Mouse (Mus musculus) G1E (cell line): ENCODE measurements around the gene Cdhr4. TPM values are rescaled to one million over a fixed set of nuclear protein-coding genes. Genes with fewer than 3 reads are reported as not detected.

Experiments used
- ATAC-seq: 2 replicates; pipeline ENCODE4 v1.8.0; 2016; ENCODE audit warnings: mild to moderate bottlenecking; ENCODE audit not compliant: insufficient number of reproducible peaks, poor library complexity, low FRiP score, severe bottlenecking; ENCODE audit errors: extremely low read depth
- DNase-seq: peaks from one replicate; pipeline ENCODE4 v3.0.0; 2012; ENCODE audit warnings: low spot score
- H3K27me3 ChIP-seq: 2 replicates; pipeline ENCODE4 v1.6.1; 2012; ENCODE audit warnings: mild to moderate bottlenecking, low read length, inconsistent platforms; ENCODE audit not compliant: insufficient read depth
- H3K36me3 ChIP-seq: replicated peaks from 2 replicates; pipeline ENCODE3; 2012; ENCODE audit warnings: mild to moderate bottlenecking, inconsistent platforms
- H3K4me1 ChIP-seq: 2 replicates; pipeline ENCODE4 v1.6.1; 2012; ENCODE audit warnings: low read depth, low read length, inconsistent platforms, mixed read lengths; ENCODE audit not compliant: insufficient read depth
- H3K4me3 ChIP-seq: 2 replicates; pipeline ENCODE4 v1.5.1; 2012; ENCODE audit warnings: low read depth, mild to moderate bottlenecking, inconsistent platforms, low read length, moderate library complexity, mixed read lengths
- H3K9me3 ChIP-seq: replicated peaks from 2 replicates; pipeline ENCODE4 v1.6.1; 2012; ENCODE audit warnings: inconsistent platforms
- CTCF ChIP-seq: IDR thresholded peaks from 2 replicates; pipeline ENCODE4 v1.5.1; 2012; ENCODE audit warnings: low read depth, low read length, inconsistent platforms, mixed read lengths
- GATA1 ChIP-seq: IDR thresholded peaks from 2 replicates; pipeline ENCODE4 v1.6.1; 2012; ENCODE audit warnings: borderline replicate concordance, low read length, inconsistent platforms, mixed read lengths
- GATA2 ChIP-seq: IDR thresholded peaks from 2 replicates; pipeline ENCODE4 v1.6.1; 2012; ENCODE audit warnings: low read depth, low read length, inconsistent platforms, borderline replicate concordance
- POLR2AphosphoS5 ChIP-seq: IDR thresholded peaks from 2 replicates; pipeline ENCODE4 v1.6.1; 2012; ENCODE audit warnings: low read depth, low read length, inconsistent platforms; ENCODE audit not compliant: insufficient replicate concordance
- TAL1 ChIP-seq: conservative IDR thresholded peaks from 2 replicates; pipeline ENCODE4 v1.6.1; 2012; ENCODE audit warnings: low read depth, low read length, inconsistent platforms, mixed read lengths
- polyA plus RNA-seq: library from polyadenylated mRNA; stranded (reverse); fragments of >175 nt; gene quantifications from 2 replicates; pipeline ENCODE4 v1.2.3, GENCODE M21; 2012
- total RNA-seq, 2 experiments: library from RNA; stranded (forward) in 1 of 2; stranded (reverse) in 1 of 2; fragments of 200-1000 nt in 1 of 2; fragments of >200 nt in 1 of 2; fragmentation: Nextera tagmentation in 1 of 2; gene quantifications; 2 replicates each; pipeline ENCODE4 v1.2.3; 2014 to 2017

The Cdhr4 gene
- total and polyA plus RNA-seq, 3 experiments, result 0.57 to 8.4 (median 4.0) TPM

GRCm38 (mm10) chr9:107986376-107986775, 5.9 kb upstream of the Cdhr4 start:
- H3K4me3 ChIP-seq, result peak overlapping the region; percentile 83
- peaks cover 69% of the 10 kb centered on the region for H3K4me1 ChIP-seq
- H3K27me3 ChIP-seq, result 0 out of 2 replicates have a peak, but pooled peaks cover 4% of the 10 kb centered on the region
- peaks cover 37% of the 10 kb centered on the region for H3K36me3 ChIP-seq
- no peak for DNase-seq
- ATAC-seq, result no peak
- H3K9me3 ChIP-seq, result no peaks in the 10 kb centered on the region
- TF ChIP-seq TAL1 (no peak), GATA1 (no peak), GATA2 (peak; percentile 79; the same call in 1 of the 2 replicates), CTCF (peak; percentile 62), POLR2AphosphoS5 (no peak)

- no peak for DNase-seq
- Histone ChIP-seq H3K4me3 (no peak overlapping the region), H3K4me1 (peaks cover 53% of the 10 kb centered on the region), H3K9me3 (no peaks in the 10 kb centered on the region), H3K27me3 (peaks cover 12% of the 10 kb centered on the region), H3K36me3 (peaks cover 23% of the 10 kb centered on the region)
- TF ChIP-seq GATA2, result no peak
- no peak for TF ChIP-seq CTCF
- no peak for TF ChIP-seq GATA1
- TF ChIP-seq TAL1, result no peak
- TF ChIP-seq POLR2AphosphoS5, result no peak
- ATAC-seq, result no peak
Measured at GRCm38 (mm10) chr9:107987950-107988349, 4.3 kb upstream of the Cdhr4 start.

GRCm38 (mm10) chr9:107993013-107993412, 716 bp downstream of the Cdhr4 start:
- TF ChIP-seq CTCF (no peak), GATA2 (no peak), POLR2AphosphoS5 (no peak), TAL1 (no peak), GATA1 (no peak)
- Histone ChIP-seq H3K36me3 (no peaks in the 10 kb centered on the region), H3K4me1 (peaks cover 19% of the 10 kb centered on the region), H3K4me3 (no peak overlapping the region), H3K27me3 (peaks cover 28% of the 10 kb centered on the region), H3K9me3 (no peaks in the 10 kb centered on the region)
- DNase-seq (no peak), ATAC-seq (no peak)

GRCm38 (mm10) chr9:107994464-107994863, 2.2 kb downstream of the Cdhr4 start:
- Histone ChIP-seq H3K9me3 (no peaks in the 10 kb centered on the region), H3K4me3 (no peak overlapping the region), H3K36me3 (no peaks in the 10 kb centered on the region), H3K27me3 (peaks cover 38% of the 10 kb centered on the region), H3K4me1 (peaks cover 15% of the 10 kb centered on the region)
- DNase-seq (no peak), ATAC-seq (no peak)
- TF ChIP-seq POLR2AphosphoS5 (no peak), GATA2 (no peak), GATA1 (no peak), TAL1 (no peak), CTCF (no peak)

GRCm38 (mm10) chr9:107995513-107995912, 3.2 kb downstream of the Cdhr4 start:
- H3K27me3 ChIP-seq, result peaks cover 39% of the 10 kb centered on the region
- H3K4me3 ChIP-seq, result no peak overlapping the region
- DNase-seq (no peak), ATAC-seq (no peak)
- no peak for TF ChIP-seq CTCF
- no peak for TF ChIP-seq GATA1
- TF ChIP-seq TAL1, result no peak
- no peak for TF ChIP-seq POLR2AphosphoS5
- H3K4me1 ChIP-seq, result peaks cover 7% of the 10 kb centered on the region; the same call in 1 of the 2 replicates
- no peaks in the 10 kb centered on the region for H3K36me3 ChIP-seq
- no peaks in the 10 kb centered on the region for H3K9me3 ChIP-seq

GRCm38 (mm10) chr9:107996049-107996448, 3.8 kb downstream of the Cdhr4 start, which contains the start of gene Gm20662:
Gene Gm20662, plus strand, starts transcription at chr9:107996349.
- ATAC-seq, result no peak
- Histone ChIP-seq H3K27me3 (peaks cover 35% of the 10 kb centered on the region), H3K9me3 (no peaks in the 10 kb centered on the region), H3K4me3 (no peak within 1 kb of the TSS), H3K36me3 (no peaks in the 10 kb centered on the region), H3K4me1 (peaks cover 7% of the 10 kb centered on the region; the same call in 1 of the 2 replicates)
- TF ChIP-seq POLR2AphosphoS5 (no peak), TAL1 (no peak), GATA2 (no peak), CTCF (no peak), GATA1 (no peak)
- no peak for DNase-seq
